Mouse (Mus musculus): ENCODE results near the gene Vmn1r3.

DNA sequence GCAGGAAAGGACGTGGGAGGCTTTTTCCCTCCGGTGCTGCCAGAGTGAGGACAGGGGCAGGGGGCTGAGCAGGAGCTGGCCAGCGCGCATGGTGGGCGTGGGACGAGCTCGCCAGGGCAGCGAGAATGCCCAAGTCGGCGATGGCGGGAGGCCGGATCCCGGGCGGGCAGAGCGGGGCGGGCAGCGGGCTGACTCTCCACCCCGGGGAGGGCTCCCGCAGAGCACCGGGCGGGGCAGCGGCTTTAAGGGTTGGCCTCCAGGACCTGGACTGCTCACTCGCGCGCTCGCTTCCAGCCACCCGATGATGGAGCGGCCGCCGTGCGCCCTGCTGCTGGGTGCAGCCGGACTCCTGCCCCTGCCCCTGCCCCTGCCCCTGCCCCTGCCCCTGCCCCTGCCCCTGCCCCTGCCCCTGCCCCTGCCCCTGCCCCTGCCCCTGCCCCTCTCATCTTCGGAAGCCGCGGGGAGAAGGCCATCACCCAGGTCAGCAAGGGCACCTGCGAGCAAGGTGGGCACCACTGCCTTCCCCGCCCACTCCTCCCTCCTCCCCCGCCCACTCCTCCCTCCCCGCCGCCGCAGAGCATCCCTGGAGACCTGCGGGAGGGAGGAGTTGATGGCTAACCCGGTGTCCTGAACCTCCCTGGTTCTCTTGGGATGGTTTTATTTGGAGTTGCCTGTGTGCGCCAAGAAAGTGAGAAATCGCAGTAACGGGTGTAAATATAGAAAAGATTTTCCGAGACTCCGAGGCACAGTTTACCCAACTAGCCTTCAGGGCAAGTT is 45.9 kb upstream of the Vmn1r3 start:
- TF ChIP-seq USF1 (IDR thresholded peaks at IDR 0.05; ENCODE audit: low read depth, low read length), result no peak
- TF ChIP-seq POLR2AphosphoS2 (IDR thresholded peaks at IDR 0.05; ENCODE audit: low read length), result no peak
- no peak for TF ChIP-seq TCF12 (IDR thresholded peaks at IDR 0.05; ENCODE audit: low read depth, low read length)
- no peak for TF ChIP-seq TBP (IDR thresholded peaks at IDR 0.05; ENCODE audit: low read depth, low read length)
- TF ChIP-seq POLR2AphosphoS5 (IDR thresholded peaks at IDR 0.05; ENCODE audit: borderline replicate concordance, low read depth, low read length), result no peak
- no peak for TF ChIP-seq ZKSCAN1 (IDR thresholded peaks at IDR 0.05; ENCODE audit: low read depth, low read length)
- no peak for TF ChIP-seq CTCF (IDR thresholded peaks at IDR 0.05 in 2 of 3, conservative IDR thresholded peaks at IDR 0.05 in 1 of 3; ENCODE audit: control insufficient read depth in 1 of 3, insufficient read depth in 1 of 3, low read depth in 2 of 3, low read length in 3 of 3, poor library complexity in 1 of 3, severe bottlenecking in 1 of 3)
- no peak for TF ChIP-seq GATA1 (IDR thresholded peaks at IDR 0.05; ENCODE audit: low read depth, low read length)

All from MEL (cell line).